Mouse (Mus musculus): ENCODE measurements around the gene Kcnh1. TPM values are rescaled to one million over a fixed set of nuclear protein-coding genes. Genes with fewer than 3 reads are reported as not detected.

Gene Kcnh1
- polyA plus RNA-seq, 2 experiments from 2014 or later, result not detected

DNA sequence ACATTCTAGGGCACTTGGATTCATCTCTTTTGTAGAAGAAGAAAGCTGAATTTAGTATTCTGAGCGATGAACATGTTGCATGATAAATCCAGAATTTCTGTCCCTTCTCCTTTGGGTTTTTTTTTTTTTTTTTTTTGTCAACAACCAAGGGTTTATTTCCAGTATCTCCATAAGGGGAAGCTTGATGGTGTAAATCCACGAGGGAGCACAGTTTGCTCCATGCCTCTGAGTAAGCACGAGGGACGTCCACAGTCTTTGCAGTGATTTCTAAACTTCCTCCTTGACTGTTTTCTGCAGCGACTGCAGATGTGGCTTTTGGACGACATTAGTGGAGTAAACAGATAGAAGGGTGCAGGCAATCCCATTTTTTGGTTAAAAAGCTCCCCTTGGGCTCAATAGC is 140.6 kb downstream of the Kcnh1 start:
- no peak for ATAC-seq

DNA sequence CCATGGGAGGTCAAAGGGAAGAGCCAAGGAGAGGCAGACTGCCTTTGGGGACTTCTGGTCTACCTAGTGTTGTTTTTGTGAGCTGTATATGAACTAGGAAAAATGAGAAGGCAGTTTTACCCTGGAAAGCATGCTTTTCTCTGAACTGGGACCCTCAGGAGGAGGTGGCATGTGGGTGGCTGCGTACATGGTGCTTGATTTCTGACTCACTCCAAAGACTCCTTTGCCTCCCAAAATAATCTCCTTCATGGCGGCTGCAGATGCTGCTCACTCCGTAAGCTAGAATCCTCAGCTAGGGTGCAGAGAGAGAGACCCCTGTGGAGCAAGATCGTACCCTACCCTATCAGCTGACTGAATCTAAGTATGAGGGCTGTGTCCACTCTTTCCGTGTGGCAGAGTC is 145.5 kb downstream of the Kcnh1 start:
- ATAC-seq, result no peak

DNA sequence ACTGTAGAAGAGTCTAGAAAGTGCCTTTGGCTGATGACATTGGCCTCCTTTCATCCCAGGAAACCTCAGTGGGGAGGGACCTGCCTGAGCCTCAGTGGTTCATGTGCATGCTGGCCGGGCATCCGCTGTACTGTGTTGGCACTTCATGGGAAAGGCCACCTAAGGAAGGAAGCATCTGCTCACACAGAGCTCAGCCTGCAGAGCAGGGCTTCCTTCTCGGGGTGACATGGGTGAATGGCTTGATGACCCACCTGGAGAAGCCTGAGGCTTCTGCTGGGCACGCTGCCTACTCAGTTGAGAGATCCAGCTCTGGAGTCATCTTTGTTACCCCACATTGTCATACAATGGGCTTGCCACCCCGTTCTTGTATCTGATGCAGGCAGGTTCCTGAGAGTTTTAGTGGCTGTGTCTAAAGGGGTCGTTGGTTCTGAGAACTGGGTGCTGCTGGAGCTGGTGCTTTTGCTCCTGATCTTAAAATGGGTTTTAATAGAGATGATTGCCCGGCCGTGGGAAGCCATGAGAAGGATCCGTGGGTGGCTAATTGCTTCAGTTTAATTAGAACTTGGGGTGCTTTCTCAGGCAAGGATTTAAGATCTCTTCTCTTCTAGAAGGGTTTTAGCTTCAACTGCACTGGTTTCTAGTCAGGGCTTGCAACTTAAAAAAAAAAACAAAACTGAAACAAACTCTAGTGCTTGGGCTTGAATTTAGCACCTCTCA is 148.9 kb downstream of the Kcnh1 start:
- ATAC-seq, result no peak

DNA sequence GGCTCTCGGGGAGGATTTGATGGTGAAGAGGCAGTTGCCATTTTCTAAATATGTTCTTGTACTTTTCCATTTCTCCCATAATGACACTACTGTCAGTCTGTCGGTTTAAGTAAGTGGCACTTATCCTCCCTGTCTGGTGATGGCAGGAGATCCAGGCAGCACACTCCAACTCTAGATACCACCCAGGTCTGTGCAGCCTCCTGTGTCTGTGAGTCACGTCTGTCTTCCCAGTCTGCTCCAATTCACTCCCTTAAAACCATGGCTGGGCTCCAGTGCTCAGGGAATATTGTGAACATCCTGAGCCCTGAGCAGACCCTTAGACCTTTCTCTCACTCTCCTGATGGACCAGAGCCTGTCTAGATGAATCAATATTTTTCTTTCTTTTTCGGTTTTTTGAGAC is 151.2 kb downstream of the Kcnh1 start:
- no peak for ATAC-seq

DNA sequence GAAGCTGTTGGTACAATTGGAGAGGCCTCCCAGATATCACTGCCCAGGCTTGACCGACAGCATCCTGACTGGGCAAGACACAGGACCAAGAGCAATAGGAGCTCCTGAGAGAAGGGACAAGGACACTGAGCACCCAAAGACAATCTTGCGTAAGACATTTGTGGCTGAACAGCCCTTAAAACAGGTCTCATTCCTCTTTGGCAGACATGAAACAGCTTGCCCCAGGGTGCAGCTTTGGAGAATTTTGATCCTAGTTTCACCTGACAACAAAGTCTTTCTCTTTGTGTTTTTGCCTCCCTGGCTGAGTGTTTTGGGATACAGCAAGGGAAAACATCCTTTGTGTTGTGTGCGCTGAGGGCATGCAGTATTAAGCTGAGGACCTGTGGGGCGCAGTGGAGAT is 153.4 kb downstream of the Kcnh1 start:
- ATAC-seq, result no peak

DNA sequence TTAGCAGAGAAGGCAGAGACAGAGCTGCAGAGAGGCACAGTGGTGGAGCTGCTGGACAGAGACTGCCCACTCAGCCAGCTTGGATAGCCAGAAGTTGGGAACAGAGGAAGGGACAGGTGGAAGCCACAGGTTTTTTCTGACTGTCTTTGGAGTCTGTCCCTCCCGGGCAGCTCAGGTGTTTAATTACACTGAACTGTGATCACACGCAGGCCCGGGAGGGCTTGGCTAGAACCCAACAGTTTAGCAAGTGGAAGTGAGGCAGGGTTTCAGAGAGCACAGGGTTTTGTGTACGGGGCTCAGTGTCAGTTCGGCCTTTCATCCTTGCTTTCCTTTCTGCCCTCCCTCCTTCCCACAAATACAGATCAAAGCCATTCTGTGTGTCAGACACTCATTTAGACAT is 156.8 kb downstream of the Kcnh1 start:
- no peak for ATAC-seq

DNA sequence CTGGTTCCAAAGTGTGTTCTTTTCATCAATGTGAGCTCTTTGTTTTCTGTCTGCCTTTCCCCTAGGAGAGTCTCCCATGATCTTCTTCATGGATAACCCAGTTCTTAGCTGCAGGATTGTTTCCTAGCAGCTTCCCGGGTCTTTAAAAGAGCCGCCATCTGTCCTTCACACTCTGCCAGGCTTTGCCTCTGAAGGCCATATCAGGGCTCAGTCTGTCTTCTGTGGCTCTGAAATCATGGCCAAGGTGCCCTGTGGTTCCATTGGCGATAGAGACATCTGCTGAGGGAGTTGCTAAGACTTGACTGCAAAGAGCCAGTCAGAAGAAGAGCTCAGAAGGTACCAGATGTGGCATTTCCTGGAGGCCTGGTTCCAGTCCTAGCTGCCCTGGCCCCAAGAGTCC is 165.7 kb downstream of the Kcnh1 start:
- ATAC-seq, result no peak

DNA sequence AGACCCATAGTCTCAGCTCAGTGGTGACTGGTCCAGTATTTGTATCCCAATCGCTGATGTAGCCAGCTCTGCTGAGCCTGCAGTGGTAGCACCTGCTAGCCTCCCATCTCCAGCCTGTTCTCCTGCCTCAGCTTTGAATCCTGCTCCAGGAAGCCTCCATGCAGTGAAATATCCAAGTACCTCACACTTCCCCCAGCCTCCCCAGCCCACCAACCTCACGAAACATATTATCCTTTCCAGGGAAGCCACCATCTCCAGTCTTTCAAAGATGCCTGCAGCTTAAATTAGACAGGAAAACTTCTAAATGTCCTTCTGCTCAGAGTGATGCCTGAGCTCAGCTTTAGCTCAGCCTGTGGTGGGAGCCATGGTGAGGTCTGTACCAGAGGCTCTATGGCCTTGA is 168.6 kb downstream of the Kcnh1 start:
- no peak for ATAC-seq

DNA sequence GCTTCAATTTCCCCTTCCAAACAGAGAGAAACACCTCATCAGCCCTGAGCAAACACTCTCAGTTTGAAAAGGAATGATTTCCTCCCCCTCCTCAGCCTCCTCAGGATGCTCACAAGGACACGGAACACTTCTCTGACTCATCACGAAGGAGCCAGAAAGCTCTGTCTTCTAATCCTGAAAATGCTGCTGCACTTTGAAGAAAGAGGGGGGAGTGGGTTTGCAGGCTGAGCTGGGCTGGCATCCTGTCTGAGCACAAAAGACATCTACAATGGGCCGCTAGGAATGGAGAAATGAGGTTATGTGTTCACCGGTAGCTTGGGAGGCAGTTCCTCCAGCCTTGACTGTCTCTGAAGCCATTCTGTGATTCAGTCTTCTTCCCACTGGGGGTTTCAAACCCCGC is 177.8 kb downstream of the Kcnh1 start:
- ATAC-seq, result no peak

DNA sequence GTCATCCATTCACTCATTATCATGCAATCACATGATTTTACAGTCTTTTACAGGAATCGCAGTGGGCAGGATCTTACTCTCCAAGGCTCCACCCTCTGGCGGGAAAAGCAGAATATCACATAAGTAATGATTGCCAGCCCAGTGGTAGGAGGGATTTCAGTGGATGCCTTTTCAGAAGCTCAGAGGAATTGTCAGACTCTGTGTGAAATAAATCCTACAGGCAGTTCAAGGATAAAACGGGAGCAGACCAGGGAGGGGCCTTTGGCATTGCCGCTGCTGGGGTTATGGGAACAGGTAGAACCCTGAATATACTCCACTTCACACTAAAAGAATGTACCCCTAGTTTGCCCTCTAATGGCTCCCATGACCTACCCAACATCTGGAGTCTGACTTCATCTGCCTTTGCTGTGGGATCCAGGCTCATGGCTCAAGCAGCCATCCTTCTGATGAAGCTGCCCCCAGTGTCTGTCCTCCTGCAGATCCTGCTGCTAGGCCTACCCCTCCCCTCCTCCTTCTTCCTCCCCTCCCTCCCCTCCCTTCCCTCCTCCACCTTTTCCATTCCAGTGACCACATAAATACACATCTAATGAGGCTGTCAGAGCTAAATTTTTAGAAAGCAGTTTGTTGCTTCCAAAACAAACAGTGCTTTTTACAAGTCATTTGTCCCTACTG is 181.5 kb downstream of the Kcnh1 start:
- ATAC-seq, result no peak

DNA sequence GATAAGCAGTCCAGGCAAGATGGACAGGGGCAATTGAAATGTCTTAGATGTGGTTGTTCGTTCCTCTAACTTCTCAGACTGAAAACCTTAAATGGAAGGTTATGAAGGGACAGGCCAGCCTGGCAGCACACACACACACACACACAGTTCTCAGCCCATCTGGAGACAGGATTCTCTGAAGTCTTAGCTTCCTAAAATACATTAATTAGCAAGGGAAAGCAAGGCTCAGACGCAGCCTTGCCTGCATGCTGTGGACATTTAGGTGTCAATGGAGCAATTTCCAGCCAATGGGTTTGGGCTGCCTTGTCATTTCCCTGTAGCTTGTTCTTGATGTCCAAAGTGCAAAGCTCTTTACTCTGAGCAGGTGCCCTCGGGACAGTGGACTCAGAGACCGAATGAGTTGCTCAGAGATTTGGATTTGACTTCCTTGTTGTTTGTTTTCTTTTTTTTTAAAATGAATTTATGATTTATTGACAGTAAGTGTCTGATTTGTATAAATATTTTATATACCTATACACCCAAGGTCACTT is 188.0 kb downstream of the Kcnh1 start:
- no peak for ATAC-seq

DNA sequence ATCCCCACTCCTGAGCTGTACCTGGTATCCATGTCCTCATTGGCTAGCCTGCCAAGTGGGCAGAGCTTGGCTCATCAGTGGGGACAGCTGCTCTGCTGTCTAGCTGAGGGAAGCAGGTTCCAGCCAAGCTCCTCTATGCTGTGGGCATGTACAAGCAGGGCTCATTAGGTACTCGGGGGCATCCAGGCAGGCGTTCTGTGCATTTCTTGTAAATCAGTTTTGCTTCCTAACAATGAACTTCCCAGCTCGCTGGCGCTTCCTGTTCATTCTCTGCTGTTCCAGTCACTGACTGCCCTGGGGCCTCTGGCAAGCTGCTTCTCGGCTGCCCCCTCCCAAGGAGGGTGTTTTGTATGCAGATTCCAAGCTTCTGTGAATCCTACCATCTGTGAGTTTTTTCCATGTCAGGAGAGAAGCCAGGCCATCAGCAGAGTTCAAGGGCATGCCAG is 190.0 kb downstream of the Kcnh1 start:
- no peak for ATAC-seq

DNA sequence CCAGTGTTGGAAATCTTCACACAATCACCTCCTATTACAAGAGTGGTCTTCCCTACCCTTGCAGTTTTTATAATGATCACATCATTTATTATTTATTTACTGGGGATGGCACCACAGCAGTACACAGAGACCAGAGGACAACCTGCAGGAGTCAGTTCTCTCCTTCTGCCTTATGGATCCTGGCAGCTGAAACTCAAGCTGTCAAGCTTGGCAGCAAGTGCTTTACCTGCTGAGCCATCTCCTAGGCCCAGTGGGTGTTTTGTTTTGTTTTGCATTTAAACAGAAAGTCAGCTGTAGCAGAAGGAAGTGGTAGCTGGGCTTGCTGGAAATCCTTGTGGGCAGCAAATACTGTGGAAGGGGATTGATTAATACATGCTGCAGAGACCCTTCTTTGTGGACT is 197.1 kb downstream of the Kcnh1 start:
- ATAC-seq, result no peak

DNA sequence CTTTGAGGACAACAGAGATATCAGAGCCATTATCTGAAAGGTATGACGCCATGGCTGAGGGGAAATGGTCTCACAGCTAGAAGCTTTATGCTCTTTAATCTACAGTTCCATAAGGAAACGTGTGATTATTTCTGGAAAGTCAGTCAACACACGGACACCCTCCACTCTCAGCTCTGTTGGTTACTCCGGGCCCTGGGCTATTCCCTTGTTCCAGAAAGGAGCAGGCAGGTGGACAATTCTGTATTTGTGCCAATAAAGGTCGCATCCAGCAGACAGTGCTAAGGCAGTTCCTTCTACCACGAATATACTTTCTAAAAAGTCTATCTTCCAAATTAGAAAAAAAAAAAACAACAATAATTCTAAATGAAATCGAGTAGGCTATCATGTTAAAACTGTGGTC is 200.5 kb downstream of the Kcnh1 start:
- ATAC-seq, result no peak

DNA sequence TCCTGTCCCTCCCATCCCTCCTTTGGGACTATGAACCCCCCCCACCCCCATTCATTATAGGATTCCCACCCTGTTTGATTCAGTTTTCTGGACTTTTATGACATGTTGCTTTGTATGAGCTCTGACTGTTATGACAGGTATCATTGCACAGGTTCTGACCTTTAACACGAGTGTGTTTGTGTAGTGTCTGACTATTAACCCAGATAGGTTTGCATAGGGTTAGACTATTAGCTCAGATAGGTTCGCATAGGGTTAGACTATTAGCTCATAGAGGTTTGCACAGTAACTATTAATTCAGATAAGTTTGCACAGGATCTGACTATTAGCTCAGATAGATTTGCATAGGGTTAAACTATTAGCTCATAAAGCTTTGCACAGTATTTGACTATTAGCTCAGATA is 201.7 kb downstream of the Kcnh1 start:
- ATAC-seq, result no peak

DNA sequence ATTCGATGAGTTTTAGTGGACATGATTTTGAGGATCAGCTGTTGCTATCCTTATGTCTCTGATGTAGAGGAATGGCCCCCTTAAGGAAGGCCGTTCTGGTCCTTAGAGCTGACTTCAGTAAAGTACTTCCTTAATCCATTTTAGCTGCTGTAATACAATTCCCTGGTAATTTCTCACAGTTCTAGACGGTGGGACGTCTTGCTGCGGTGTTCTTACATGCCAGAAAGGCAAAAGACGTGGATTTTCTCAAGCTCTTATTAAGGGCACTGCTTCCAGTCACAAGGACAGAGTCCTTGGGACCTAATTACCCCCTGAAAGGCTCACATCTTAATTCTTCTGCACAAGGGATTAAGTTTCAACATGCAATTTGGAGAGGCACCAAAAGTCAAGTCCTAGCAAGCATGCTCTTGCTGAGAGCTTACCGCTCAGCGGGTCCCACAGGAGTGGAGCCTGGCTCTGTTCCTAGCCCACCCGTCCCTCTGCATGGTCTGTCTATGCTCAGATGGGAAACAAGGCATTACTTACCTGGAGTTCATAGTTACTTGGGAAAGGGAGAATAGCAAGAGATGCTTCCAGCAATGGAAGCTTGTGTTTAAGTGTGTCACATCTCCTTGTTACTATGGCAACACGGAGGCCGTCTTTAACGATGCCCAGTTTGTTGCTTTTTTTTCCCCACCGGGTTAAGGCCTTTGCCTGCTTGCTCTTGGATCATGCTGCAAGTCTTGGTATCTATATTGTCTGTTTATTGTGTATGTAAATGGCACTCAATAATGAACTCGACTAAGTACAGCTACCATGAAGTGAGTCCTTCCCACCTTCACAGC is 209.3 kb downstream of the Kcnh1 start:
- ATAC-seq, result no peak

DNA sequence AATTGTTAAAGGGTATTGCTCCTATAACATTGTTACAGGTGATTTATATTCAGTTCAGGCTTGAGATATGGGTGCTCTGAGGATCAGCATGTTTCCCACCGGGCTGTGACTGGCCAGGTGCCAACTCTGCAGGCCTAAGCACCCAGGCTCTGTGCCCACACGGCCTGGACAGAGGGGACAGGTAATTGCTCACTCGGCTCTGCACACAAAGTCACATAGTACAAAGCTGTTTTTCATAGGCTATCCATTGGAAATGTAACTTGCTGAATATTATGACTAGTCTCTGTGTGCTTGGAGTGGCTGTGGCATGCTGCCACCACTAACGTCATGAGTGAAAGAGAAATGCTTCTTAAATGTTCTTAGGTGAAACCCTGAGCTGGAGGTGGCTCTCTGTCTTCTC is 210.4 kb downstream of the Kcnh1 start:
- ATAC-seq, result no peak

DNA sequence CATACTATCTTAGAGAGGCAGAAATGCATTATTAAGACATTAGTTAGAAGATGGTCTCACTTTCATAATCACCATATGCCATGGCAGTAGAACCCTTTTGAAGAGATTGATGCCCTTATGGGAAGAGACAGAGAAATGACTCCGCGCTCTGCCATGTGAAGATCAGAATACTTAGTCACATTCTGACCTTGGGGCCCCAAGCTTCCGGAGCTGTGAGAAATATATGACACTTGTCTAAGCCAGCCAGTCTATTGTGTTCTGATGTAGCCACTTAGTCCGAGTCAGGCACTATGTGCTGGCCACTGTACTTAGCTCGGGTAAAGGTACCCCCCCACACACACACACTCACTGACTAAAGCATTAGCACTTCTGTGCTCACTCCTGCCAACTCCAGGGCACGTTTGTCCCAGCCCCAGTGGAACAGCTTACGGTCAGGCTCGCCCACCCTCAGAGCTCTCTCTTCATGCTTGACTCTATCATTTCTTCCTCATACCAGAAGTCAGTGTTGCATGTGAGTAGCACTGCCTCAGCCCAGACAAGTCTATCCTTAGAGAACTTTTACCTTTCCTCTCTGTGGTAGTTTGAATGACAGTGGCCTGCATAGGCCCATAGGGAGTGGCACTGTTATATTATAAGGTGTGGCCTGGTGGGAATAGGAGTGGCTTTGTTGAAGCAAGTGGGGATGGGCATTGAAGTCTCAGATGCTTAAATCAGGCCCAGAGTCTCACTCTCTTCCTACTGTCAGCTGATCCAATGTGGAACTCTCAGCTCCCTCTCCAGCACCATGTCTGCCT is 212.5 kb downstream of the Kcnh1 start:
- no peak for ATAC-seq

DNA sequence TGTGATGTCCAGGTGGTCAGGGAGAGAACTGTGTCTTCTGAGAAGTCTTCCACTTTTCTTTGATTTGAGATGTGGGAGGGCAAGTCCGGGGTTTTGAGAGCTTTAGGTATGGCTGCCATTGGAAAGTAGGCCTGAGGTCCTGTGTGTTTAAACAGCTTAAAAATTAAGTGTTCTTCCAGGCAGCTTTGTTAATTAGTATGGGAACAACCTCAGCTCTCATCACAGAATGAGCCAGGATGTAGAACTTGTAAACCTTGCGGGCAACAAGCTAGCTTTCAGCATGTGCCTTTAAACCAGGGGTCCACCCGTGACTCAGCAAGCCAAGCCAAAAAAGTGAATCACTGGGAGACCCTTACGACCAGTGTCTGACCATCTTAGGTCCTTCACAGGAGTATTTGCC is 214.6 kb downstream of the Kcnh1 start:
- no peak for ATAC-seq

DNA sequence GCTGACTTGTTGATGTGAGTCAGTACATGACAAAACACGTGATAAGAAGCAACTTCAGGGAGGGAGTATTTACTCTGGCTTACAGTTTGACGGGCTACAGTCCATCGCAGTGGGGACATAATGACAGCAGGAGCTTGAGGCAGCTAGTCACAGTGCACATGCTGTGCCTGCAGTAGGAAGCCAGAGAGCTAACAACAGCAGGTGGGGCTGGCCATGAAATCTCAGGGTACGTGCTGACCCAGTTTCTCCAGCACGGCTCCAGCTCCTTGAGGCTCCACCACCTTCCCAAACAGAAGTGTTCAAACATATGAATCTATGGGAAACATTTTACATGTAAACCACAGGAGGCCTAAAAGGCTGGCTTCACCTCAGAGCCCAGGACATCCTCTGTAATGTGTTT is 216.0 kb downstream of the Kcnh1 start:
- ATAC-seq, result no peak

DNA sequence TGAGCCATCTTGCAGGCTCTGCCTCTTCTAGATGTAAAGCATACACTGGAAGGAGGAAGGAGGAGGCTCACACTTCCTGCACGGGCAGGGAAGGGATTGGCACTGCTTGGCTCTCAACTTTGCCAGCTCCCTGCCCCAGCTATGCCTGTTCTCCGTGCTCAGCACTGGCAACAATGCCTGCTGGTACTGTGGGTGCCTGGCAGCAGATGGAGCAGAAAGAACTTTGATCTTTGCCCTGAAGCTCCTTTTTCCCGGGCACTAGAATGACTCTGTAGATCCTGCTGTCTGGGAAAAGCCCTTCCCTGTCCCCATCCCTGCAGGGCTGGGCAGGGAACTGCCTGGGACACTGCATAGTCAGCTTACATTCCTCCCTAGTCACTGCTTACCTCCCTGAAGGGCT is 225.2 kb downstream of the Kcnh1 start:
- ATAC-seq, result no peak

DNA sequence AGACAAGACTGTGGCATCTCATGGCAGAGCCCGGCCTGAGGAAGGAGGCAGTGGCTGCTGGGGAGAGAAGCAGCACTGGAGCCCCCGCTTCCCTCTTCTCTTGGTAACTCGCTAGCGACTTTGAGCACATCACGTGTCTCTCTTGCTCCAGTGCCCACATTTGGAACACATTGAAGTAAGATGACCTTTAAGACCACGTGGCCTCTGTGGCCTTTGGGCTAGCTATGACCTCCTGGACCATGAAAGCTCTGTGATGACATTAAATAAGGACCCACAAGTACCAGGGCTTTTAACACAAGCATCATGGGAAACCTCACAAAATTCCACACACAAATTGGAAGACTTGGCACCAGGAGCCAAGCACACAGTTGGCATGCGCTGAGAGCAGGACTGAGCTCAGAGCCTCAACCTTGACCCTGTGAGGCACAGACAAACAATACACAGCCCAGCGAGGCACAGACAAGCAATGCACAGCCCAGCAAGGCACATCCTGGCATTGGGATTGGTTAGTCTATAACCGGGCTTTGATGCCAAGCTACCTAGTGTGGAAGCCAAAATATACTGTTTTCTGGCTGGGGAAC is 225.8 kb downstream of the Kcnh1 start:
- ATAC-seq, result no peak
